Mouse (Mus musculus) testis, adult 10 weeks (tissue): Measurements from ENCODE around the gene Nfix. TPM values are rescaled to one million over a fixed set of nuclear protein-coding genes. Genes with fewer than 3 reads are reported as not detected.

ENCODE experiments used
- polyA plus RNA-seq: library from polyadenylated mRNA; stranded (reverse); fragments of 350-450 nt; fragmentation: Illumina TruSeq; extraction: RNeasy Lipid Tissue Mini Kit (QIAGEN cat#74804); gene quantifications from one replicate; pipeline ENCODE4 v1.2.3, GENCODE M21; 2014; ENCODE audit warnings: low read depth, low replicate concordance

The Nfix gene
- 1.3 TPM for polyA plus RNA-seq

DNA sequence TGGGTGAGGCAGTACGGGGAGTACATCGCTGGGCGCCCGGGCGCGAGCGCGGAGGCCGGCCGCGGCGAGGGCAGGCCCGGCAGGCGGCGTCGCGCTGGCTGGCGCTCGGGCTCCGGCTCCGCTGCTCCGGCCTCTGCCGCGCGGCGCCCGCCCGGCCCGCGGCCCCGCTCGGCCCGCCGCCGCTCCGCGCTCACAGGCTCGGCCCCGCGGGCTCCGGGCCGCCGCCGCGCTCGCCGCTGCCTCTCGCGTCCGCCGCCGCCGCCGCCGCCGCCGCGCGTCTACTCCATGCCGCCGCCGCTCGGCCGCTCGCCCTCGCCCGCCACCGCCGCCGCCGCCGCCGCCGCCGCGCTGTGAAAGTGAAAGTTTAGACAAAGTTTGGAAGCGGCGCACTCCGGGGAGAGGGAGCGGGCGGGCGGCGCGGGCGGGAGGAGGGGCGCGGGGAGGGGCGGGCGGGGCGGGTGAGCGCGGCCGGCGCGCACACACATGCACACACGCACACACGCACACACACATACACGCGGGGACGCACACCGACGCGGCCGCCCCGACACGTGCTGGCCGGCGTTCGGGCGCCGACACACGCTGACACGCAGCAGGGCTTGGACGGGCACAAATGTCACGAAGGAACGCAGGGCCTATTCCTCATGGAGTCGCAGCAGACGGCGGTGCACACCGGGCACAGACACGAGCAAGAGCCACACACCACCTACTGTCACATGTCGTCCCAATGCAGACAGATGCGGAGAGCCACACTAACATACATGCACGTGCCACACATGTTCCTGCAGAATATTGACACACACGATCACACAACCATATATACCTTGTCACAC lies at the start of gene Nfix:
TSS of gene Nfix (minus strand) at position 346 of the 833 bp plus-strand sequence.

DNA sequence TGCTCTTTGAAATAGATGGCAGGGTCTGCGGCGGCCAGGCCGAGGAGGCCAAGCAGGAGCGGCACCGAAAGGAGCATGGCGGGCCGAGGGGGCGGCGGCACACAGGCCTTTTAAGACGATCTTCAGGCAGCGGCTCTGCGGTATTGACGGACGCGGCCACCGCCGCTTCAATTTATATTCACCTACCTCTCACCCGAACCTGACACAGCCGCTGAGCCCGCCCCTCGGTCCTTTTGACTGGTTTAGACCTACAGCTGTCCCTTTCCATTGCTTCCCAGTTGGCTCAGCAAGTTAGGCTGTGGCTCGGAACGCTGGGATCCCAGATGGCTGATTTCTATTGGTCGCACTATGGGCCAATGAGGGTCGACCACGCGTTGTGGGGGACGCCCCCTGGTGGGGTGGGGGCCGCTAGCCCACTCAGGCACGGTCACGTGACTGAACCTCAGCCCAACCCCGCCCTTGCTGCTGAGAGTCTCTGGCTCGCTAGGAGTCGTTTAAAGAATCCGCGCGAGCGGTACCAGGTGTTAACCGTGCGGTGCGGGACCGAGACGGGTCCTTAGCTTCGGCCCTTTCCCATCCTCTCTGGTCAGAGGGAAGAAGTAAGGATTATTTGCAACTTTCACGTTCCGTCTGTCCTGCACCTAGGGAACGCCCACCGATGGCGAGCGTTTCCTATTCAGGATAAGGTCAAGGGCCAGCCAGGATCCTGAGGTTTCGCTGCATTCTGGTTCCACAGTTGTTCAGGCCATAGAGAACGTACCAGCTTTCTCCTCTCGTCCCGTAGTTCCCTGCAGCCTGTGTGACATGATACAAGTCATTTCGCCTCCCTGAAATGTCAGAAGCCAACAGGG lies 46.8 kb upstream of the Nfix start, which contains the start of gene Calr:
TSS of gene Calr (minus strand) at position 213 of the 851 bp plus-strand sequence.

DNA sequence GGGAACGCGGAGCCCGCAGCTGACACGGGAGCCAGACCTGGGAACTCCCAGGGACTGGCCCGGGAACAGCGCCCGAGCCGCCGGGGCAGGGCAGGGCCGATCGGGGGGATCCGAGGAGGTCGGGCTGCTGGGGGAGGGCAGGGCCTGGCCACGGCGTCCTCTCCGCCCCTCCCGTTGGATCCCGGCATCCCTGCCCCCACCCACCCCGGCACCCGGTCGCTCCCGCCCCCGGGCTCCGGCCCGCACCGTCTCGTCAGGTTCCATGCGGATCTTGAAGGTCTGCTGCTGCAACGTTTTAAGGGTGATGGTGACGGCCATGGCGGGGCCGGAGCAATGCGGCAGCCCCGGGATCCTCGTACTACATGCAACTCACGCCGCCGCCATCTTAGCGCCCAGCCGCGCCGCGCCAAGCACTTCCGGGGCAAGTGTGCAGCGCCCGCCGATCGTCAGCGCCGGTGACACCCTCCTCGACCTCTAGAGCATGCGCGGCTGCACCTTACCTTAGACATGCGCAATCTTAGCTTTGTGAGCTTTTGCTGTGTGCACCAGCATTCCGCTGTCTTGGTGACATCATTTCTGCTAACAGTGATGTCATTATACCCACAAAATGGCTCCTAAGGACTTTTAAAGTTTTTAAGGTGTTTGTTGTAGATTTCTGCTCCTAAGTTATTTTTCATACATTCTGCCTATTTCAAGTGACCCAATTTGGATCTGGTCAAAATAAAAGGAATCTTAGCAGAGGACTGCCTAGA lies 40.3 kb upstream of the Nfix start, which contains the start of gene Rad23a:
TSS of gene Rad23a (minus strand) at position 418 of the 752 bp plus-strand sequence.

DNA sequence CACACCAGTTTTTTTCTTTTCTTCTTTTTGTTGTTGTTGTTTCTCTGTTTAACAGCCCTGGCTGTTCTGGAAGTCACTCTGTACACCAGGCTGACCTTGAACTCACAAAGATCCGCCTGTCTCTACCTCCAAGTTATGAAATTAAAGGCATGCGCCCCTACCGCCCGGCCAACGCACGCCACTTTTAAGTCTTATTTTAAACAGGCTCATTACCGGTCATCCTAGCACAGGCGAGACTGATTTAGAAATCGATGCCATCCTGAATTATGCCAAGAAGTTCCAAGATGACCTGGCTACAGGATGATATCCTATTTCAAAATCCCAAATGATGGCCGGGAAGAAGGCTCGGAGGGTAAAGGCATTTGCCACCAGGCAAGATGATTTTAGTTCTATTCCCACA lies 31.3 kb upstream of the Nfix start, which contains the start of gene Gadd45gip1:
TSS of gene Gadd45gip1 (plus strand) at position 33 of the 400 bp plus-strand sequence.

DNA sequence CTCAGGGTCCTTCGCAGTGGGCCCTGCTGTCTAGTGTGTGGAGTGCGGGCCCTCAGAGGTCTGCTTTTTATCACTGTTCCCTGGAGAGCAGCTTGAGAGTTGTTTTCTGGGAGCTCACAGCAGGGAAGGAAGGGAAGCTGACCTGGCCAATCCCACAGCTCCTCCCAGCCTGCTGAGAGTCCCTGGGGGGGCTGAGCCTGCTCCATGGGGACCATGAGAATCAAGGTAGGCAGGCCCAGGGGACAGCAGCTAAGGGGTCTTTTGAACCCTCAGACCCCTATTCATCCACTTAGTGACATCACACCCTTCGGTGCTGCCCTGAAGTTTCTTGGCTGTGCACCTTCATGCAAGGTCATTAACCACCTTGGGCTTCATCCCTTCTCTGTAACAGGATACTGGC lies 22.6 kb upstream of the Nfix start, which contains the start of gene Dand5:
TSS of gene Dand5 (minus strand) at position 101 of the 400 bp plus-strand sequence.

DNA sequence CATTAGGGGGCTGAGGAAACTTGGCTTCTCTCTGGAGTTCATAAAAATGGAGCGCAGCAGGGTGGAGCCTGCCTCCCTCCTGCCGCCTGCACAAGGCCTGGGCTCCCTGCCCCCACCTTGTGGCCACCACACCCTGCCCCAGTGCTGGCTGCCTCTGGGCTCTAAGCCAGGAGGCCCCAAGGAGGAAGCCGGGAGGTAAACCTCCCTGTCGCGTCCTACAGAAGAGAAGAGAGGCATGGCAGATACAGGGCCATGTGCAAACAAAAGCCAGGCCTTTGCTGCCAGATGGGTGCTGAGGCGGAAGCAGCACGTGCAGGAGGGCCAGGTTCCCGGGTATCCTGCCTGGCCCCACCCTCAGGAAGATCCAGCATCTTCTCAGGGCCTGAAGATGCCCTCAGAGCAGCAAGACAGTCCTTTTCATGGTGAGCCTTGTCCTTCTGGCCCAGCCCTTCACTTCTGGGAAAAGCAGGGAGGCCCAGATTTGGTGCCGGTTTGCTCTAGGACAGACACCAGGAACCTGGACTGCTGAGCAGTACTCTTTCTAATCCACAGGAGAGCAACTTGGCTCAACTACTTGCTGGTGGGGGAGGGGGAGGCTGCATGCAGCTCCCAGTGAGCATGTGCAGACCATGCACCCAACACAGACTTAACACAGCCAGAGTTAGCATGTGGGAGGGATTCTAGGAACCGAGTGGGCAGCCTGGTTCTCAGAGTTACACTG lies 77.1 kb downstream of the Nfix start, which contains the start of gene G430095P16Rik:
TSS of gene G430095P16Rik (plus strand) at position 158 of the 721 bp plus-strand sequence.

DNA sequence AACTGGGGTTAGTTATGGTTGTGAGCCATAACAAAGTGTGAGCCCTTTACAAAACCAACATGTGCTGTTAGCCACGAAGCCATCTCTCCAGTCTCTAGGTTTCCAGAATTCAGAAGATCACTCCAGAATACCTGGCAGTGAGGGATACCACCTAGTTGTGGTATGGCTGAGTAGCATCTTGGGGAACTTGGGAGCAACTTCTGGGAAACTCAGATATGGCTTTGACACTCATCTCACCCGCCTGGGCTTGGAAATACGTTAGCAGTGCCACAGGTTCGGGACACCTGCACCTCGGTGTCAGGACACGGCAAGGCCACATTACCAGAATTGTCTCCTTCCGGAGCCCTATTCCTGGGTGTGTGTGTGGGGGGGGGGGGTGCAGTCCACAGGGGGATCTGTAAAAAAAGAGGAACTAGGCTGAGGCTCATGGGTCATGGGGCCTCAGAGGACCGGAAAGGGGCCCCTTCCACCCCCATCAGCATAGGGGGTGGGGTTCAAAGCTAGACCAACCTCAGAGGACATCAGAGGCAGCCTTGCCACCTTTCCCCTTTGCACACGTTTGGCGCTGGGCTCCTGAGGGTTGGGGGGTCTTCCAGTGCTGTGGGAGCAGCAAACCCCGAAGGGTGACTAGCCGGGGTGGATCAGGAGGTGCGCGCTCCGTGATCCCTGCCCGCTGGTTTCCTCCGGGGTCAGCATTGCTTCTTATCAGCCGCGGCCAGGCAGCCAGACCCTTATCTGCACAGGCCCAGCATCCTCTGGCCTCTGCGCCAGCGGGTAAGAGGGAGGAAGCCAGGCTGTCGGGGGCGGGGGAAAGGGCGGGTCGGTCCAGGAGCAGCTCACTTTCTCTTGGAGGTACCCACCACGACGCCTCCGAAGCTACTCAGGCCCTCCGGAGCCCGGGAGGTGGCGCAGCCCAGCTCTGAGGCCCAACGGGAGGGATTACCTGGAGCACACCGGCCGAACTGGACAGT lies 98.9 kb downstream of the Nfix start, which contains the start of gene Lyl1:
TSS of gene Lyl1 (plus strand) at position 517 of the 971 bp plus-strand sequence.

DNA sequence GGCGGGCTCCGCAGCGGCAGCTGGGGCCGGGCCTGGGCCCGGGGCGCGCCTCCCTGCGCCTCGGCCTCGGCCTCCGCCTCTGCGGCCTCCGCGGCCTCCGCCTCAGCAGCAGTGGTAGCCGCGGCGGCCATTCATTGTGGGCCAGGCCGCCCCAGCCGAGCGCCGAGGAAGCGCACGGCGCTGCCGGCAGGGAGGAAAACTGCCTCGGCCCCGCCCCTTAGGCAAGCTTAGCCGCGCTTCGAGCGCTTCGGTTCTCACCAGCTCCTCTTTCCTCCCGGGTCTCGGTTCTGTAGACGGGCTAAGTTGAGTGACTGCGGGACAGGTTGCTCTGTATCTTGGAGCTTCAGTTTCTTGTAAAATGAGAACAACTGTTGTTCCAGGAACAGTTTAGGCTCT lies 112.4 kb downstream of the Nfix start, which contains the start of gene Nacc1:
TSS of gene Nacc1 (minus strand) at position 158 of the 396 bp plus-strand sequence.

DNA sequence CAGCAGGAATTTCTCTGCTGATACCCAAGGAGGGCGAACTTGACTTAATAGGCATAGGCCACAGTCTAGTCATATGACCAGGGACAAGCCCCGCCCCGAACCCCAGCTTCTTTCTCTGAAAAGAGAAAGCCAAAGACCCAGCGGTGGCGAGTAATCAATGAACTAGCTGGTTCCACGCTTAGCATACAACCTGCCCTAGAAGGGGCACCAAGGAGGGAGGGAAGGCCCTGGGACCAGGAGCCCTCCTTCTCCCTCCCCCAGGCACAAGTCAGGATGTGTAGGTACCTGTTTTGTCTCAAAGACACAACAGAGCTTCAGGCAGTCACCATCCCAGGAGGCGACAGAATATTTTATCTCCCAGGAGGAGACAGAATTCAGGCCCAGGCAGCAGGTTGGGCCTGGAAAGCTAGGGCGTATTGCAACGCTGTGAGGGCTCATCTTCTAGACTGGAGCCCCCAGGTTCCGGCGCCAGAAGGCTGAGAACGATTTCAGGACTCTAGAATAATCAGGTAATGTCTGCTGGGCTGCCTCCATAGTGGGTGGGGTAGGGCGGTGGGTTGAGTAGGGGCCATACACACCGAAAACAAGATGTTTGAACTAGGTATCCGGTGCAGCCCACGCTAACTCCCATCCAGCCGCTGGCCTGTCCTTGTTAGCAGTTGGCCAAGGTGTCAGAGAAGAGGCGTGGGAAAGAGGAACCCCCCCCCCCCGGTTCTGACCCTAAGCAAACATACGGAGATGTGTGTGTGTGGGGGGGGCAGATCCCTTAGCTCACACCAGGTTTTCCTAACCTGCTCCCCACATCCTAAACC lies 113.7 kb downstream of the Nfix start, which contains the start of gene Trmt1:
TSS of gene Trmt1 (plus strand) at position 117 of the 812 bp plus-strand sequence.

DNA sequence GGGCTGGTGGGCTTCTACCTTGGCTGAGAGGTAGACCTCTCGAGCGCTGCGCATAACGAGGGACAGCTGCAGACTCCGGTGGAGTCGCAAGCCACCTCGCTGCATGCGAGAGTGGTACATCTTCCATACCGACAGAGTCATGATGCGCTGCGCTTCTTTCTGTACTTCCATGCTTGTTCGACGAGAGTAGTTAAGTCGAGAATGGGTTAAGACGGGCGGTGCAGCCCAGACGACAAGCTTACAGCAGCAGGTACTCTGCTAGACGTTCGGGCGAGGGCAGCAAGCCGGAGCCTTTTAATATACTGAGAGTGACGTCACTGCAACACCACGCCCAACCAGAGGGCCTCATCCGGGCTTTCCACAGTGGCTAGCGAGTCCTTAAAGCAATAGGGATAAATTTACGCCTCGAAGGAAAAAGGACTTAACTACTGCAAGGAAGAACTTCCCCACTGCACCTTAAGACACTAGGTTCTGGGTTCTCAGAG lies 137.5 kb downstream of the Nfix start, which contains the start of gene Ier2:
TSS of gene Ier2 (minus strand) at position 272 of the 485 bp plus-strand sequence.

Other genes with a start within 250 kb of the Nfix start
- gene Ier2, start 137.5 kb downstream of the Nfix start, polyA plus RNA-seq, result 0.22 TPM
- gene Trmt1, start 114.0 kb downstream of the Nfix start, polyA plus RNA-seq, result 21.0 TPM
- 1.1 TPM for gene Nacc1, start 112.5 kb downstream of the Nfix start, polyA plus RNA-seq
- gene Lyl1, start 98.9 kb downstream of the Nfix start, polyA plus RNA-seq, result not detected
- gene G430095P16Rik, start 77.3 kb downstream of the Nfix start, polyA plus RNA-seq, result not detected
- 21.7 TPM for gene Dand5, start 22.5 kb upstream of the Nfix start, polyA plus RNA-seq
- gene Gadd45gip1, start 31.2 kb upstream of the Nfix start, polyA plus RNA-seq, result 0.55 TPM
- 7.1 TPM for gene Rad23a, start 40.3 kb upstream of the Nfix start, polyA plus RNA-seq
- 720 TPM for gene Calr, start 46.6 kb upstream of the Nfix start, polyA plus RNA-seq
- gene Farsa, start 56.6 kb upstream of the Nfix start, polyA plus RNA-seq, result 6.7 TPM
- 458 TPM for gene Syce2, start 71.8 kb upstream of the Nfix start, polyA plus RNA-seq
- 3.6 TPM for gene Gcdh, start 93.6 kb upstream of the Nfix start, polyA plus RNA-seq
- gene Klf1, start 101.6 kb upstream of the Nfix start, polyA plus RNA-seq, result 0.22 TPM
- 1.5 TPM for gene Dnase2a, start 108.2 kb upstream of the Nfix start, polyA plus RNA-seq
- not detected for gene Mast1, start 137.0 kb upstream of the Nfix start, polyA plus RNA-seq
- not detected for gene Rtbdn, start 146.6 kb upstream of the Nfix start, polyA plus RNA-seq
- not detected for gene Gm49661, start 169.1 kb upstream of the Nfix start, polyA plus RNA-seq
- gene Prdx2, start 169.2 kb upstream of the Nfix start, polyA plus RNA-seq, result 15.6 TPM
- gene Rnaseh2a, start 169.4 kb upstream of the Nfix start, polyA plus RNA-seq, result 87.9 TPM
- gene Junb, start 178.4 kb upstream of the Nfix start, polyA plus RNA-seq, result not detected
- gene Hook2, start 190.3 kb upstream of the Nfix start, polyA plus RNA-seq, result 14.0 TPM
- gene Best2, start 214.2 kb upstream of the Nfix start, polyA plus RNA-seq, result not detected
- gene Asna1, start 224.9 kb upstream of the Nfix start, polyA plus RNA-seq, result 16.5 TPM
- gene Trir, start 226.5 kb upstream of the Nfix start, polyA plus RNA-seq, result 13.2 TPM
- gene Tnpo2, start 236.6 kb upstream of the Nfix start, polyA plus RNA-seq, result 14.0 TPM